Mouse (Mus musculus) layer of hippocampus, postnatal 25 days (tissue): ENCODE measurements around the gene Nfix. TPM values are rescaled to one million over a fixed set of nuclear protein-coding genes. Genes with fewer than 3 reads are reported as not detected.
A peak's percentile ranks its signal among the peaks of the same experiment; 100 is the strongest.

ENCODE experiments used
- DNase-seq, 2 experiments: peaks; one replicate each; pipeline ENCODE4 v3.0.0; 2022; ENCODE audit warnings: mixed read lengths in 2 of 2, low spot score in 1 of 2; ENCODE audit errors: extremely low spot score in 1 of 2
- total RNA-seq, 2 experiments: library from RNA; stranded (reverse); gene quantifications; 2 replicates each; pipeline ENCODE4 v1.2.3; 2021

Gene Nfix
- total RNA-seq, 2 experiments from 2014 or later, result 406 to 477 TPM

DNA sequence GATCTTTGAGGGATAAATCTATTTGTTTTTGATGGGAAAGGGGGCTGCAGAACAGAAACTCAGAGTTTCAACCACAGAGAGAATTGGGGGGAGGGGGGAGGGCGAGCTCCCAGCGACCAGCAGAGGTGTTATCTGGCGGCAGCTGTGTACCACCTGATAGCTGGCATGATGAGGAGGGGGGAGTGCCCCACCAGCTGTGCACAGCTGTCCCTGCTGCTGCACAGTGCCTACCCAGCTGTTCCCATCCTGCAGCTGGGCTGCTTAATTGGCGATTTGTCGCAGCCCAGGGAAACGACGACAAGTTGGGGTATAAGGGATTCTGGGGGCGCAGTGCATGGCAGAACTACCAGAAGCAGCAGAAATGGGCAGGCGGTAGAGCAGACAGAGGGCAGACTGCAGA lies 75.5 kb downstream of the Nfix start:
- no peak for DNase-seq

DNA sequence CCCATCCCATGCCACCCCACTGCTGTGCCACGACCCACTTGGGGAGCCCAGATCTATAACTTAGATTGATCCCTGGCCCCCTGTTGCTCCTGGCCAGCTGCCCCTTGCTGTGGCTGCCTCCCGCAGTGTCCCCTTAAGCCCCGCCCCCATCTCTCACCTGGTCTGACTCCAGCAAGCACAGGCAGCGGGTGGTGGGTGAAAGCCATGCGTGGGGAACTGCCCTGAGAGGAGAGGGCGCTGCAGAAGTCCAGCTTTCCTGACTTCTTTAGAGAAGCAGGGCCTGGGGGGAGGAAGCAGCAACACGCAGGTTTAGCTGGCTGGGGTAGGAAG lies 76.6 kb downstream of the Nfix start:
- DNase-seq, result no peak

DNA sequence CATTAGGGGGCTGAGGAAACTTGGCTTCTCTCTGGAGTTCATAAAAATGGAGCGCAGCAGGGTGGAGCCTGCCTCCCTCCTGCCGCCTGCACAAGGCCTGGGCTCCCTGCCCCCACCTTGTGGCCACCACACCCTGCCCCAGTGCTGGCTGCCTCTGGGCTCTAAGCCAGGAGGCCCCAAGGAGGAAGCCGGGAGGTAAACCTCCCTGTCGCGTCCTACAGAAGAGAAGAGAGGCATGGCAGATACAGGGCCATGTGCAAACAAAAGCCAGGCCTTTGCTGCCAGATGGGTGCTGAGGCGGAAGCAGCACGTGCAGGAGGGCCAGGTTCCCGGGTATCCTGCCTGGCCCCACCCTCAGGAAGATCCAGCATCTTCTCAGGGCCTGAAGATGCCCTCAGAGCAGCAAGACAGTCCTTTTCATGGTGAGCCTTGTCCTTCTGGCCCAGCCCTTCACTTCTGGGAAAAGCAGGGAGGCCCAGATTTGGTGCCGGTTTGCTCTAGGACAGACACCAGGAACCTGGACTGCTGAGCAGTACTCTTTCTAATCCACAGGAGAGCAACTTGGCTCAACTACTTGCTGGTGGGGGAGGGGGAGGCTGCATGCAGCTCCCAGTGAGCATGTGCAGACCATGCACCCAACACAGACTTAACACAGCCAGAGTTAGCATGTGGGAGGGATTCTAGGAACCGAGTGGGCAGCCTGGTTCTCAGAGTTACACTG lies 77.1 kb downstream of the Nfix start, which contains the start of gene G430095P16Rik:
Gene G430095P16Rik (plus strand): TSS at position 158 of the 721 bp plus-strand sequence.
- DNase-seq, result peak in 1 of 2 experiments; percentile 61

DNA sequence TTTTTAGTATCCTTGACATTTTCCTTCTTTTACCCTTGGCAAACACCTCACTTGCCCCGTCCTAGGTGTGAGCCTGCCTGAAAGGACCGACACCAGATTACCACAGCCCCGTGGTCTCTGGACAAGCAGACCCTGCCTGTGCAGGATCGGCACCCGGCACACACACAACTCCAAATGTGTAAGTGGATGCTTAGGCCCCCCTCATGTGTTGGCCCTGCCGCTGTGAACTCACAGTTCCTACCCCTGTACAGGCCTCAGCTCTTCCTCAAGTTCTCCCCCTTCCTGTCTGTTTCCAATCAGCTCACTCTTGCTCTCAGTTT lies 77.7 kb downstream of the Nfix start:
- no peak for DNase-seq

DNA sequence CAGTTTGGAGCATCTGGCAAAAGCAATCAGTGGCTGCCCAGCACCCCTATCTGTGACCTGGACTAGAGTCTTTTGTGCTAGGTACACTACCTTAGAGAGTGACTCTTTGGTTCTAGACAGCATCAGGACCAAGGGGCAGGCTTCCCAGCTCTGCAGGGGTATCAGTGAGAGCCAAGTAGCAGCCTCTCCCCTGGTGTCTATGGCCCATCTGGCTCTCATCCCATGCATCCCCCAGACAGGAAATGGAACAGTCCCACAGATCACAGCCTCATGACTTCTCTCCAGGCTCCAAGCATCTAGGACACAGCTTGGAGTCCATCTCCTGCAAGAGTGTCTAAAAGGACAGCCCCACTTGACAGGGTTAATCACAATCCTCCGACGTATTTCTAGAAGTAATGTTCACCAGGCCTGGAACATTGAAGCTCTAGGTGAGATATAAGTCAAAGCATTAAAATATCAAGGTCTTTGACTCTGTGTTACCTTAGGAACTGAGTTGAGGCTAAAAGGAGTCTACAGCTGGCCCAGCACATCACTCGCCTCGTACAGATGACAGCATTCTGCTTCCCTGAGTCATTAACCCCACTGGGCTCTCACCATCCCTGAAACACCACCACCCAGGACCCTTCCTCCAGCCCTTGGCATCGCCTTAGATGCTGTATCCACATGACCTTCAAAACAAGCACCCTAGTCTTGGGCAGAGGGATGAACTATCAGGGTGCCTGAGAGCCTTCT lies 81.0 kb downstream of the Nfix start:
- DNase-seq, result no peak

DNA sequence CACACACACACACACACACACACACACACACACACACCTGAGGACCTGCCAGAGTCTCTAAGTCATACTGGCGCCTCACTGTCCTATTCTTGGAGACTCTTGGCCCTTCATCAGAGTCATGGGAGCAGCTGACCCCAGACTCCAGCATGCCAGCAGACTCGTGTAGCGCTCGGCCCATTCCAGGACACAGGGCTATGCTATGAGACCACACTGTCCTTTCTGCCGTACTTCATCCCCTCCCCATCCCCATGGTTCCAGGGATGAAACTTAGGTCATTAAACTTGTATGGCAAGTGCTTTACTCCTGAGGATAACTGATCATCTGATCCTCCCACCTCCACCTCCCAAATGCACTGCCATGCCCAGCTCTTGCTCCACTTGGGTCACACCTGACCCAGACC lies 81.7 kb downstream of the Nfix start:
- DNase-seq, result no peak

DNA sequence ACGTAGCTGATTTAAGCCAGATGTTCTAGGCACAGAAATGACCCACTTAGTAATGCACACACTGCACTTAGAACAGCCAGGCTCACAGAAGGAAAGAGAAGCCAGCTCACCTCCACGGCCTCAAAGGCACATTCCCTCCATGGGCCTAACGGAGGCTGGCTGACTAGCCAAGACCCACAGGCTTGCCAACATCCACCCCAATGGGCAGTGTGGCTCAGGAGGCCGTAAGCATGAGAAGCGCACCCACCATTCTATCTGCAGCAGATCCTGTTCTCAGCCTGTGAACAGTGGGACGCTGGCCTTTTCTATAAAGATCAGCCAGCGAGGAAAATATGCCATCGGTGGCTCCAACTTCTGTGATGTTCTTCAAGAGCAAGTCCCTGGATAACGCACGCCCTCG lies 83.4 kb downstream of the Nfix start:
- DNase-seq, result no peak

DNA sequence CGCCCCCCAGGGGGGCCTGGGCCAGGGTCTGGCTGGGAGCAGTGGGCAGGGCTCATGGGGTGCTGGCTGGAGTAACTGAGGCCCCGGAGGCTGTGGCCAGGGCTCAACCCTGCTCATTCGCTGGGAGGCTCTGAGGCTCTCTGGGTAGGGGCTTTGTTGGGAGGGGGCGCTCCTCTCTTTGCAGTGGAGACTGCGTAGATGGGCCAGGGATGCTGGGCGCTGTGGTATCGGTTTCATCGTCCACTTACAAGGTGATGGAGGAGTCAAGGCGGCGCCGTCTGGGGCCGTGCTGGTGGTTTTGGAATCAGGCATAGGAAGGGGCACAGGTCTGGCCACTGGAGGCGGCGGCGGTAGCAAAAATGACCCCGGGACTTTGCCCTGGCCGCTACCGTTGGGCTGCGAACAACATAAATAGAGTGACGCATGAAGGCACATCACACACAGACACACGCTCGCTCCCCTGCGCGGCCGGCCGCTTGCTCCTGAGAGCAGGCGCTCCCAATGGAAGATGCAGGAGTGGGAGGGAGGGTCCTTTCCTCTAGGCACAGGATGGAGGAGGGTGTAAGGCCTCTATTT lies 84.2 kb downstream of the Nfix start:
- no peak for DNase-seq

DNA sequence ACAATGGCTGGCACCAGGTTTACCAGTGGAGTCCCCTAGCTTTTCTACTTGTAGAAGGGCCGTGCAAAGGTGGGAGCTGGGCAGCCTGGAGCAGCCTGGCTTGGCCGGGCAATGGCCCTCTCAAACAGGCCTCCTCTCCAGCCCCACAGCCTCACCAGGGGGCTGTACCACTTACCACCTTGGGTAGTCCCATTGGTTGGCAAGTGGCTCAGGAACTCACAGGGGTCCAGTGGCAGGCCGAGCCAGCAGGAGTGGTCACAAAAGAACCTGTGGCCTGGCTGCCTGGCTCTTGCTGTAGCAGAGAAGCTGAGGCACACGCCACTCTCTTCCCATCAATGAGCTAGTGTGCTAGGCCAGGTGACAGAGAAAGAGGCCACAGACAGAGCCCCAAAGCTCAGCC lies 86.0 kb downstream of the Nfix start:
- DNase-seq, result no peak

DNA sequence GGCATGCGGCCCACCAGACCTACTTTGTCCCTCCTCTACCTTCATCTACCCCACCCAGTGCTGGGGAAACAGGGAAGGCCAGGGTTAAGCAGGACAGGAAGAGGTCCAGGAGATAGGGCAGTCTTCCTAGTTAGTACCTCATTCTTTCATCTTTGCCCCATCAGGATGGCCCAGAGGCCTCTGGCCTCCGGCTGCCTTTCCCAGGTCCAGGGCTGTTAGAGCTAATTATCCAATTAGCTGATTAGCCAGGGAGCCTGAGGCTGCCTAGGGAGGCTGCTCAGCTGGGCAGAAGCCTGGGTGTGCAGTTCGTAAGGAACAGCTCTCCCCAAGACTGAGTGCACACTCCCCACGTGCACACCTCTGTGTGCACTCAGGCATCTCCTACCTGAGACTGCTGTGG lies 86.8 kb downstream of the Nfix start:
- DNase-seq, result no peak

DNA sequence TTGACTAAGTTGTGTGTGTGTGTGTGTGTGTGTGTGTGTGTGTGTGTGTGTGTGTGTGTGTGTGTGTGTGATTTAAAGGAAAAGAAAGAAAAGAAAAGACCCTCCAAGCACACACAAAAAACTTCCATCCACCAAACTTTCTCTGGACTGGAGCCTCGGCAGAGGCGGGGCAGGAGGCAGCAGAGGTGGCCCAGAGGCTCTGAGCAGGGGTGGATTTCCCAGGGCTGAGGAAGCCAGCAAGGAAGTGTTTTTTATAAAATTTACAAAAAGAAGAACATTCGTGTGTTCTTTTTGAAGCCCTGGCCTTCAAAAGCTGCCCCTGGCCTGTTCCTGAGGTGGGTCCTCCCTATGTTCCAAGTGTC lies 87.4 kb downstream of the Nfix start:
- DNase-seq, result no peak

DNA sequence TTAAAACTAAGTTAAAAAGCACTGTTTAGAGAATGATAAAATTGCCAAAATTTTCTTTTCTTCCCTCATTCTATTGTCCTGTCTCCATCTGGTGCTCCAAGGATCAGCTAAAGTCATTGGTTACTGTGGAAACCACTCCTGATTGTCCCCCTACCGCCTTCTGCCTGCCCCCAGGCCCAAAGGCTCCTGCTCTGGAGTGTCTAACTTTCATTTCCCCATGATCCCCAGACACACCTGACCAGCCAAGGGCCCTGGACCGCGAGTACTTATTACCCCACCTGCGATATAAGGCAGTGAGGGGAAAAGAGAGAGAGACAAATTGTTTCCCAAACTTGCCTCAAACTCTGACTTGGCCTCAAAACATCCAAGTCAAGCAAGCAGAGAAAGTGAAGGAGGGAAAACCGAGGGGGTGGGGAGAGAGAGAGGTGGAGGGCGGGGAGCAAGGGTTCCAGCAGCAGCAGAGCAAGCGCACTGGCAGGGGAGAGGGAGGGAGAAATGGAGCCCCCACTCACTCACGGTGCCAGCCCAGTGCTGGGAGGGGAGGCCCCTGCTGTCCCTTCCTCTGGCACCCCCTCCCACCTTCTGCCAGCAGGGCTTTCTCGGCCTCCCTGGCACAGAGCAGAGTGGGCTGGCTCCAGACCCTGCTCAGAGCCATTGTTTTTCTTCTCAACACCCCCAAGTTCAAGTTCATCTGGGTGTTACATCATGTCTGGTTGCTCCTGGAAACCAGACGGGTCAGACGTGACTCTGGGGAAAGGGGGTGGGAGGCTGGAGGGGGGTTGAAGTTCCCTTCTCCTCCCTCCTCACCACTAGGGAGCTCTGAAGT lies 88.0 kb downstream of the Nfix start:
- no peak for DNase-seq

DNA sequence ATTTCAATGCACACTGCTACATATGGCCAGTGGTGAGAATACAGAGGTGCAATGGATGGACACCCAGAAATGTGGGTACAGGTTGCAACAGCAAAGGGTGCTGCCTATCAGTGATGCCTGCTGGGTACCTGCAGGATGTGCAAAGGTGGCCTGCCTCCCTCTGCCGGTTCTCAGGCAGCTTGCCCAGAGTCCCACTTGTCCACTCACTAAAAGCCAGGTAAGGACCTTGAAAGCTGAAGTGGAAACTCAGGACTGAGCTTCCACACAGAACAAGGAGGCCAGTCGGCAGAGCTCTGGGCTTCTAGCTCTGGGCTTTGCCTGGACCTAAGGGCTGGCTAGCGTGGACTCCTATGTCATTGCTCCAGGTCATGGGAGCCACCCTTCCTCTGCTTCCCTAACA lies 88.8 kb downstream of the Nfix start:
- DNase-seq, result no peak

DNA sequence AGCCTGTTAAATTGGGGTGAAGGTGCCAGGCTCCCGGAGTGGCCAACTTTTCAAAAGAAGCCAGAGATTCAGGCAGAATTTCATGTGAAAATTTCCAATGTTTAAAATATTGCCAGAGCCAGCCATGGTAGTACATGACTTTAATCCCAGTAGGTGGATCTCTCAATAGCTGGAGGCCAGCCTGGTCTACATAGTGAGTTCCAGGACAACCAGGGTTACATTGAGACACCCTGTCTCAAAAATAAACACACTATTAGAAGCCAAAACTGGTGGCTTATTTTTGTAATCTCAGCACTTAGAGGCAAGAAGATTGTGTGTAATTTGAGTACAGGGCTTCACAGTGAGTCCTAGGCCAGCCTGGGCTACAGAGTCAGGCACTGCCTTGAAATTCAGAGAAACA lies 90.2 kb downstream of the Nfix start:
- DNase-seq, result no peak

DNA sequence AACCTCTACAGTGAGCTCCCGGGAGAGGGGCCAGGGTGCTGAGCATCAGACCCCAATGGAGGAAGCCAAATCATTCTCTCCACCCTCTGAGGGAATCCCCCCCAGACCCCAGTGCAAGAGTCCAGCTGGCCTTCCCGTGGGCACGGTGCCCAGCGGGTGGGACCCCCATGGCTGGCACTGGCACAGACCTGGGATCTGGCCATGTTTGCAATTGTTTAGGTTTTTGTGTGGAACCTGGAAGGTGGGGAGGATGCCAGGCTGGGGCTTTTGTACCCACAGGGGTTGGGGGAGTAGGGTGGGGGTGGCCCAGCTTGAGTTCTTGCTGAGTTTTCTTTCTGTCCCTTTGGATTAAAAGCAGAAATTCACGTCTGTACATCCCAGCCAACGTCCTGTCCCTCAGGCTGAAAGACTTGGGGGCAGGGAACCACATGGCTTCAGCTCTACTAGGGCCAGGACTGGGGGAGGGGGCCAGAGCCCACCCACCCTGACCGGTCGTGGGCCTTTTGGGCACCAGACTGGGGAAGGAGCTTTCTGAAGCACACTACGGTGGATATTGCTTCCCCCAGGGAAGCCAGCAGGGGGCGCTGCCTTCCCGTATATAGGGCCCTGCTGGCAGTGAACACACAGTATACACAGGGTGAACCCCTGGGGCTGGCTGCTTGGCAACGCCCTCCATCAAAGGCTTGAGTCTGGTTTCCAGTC lies 91.2 kb downstream of the Nfix start:
- DNase-seq, result peak; percentile 85

DNA sequence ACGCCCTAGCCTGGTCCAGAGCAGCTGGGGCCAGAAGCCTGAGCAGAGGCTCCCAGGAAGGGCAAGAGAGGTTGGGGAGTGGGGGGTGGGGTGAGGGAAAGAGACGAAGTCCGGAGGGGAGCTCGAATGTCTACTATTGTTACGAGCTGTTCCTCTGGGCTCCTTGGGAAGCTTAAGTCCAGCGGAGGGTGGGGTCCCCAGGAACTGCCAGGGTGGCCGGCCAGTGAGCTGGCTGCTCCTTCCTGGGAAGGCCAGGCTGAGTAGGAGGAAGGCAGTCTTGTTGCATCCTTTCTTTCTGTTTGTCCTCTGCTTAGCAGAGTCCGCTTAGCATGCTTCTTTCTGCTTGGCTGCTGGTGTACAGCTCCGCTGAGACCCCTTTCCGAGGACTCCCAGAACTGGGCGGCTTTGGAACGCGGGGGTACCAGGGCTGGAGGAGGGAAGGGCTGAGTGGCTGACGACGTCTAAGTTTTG lies 92.0 kb downstream of the Nfix start:
- DNase-seq, result no peak

DNA sequence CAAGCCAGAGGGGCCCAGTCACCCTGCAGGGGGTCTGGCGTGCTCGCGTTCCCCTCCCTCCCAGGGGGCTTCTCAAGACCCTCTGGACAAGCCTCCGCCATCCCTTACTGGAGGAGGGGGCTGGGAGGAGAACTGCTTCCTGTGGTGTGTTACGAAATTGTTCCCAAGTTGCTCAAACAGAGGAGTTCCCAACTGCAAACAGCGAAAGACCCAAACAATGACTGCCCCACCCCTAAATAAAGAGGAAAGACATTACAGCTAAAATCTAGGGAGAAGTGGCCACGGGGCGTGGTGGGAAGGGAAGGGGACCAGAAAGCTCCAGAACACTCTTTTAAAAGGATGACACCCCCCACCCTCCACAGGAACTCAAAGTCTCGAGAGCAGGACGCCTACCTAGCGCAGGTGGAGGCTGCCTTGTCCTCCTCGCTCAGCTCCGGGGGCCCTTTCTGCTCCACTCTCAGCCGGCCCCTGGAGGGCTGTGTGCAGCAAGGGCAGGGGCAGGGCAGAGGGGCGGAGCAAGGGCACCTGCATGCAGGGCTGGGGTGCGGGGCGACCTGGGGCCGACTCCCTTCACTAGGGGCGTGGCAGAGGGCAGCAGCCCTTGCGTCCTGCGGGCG lies 92.8 kb downstream of the Nfix start:
- no peak for DNase-seq

DNA sequence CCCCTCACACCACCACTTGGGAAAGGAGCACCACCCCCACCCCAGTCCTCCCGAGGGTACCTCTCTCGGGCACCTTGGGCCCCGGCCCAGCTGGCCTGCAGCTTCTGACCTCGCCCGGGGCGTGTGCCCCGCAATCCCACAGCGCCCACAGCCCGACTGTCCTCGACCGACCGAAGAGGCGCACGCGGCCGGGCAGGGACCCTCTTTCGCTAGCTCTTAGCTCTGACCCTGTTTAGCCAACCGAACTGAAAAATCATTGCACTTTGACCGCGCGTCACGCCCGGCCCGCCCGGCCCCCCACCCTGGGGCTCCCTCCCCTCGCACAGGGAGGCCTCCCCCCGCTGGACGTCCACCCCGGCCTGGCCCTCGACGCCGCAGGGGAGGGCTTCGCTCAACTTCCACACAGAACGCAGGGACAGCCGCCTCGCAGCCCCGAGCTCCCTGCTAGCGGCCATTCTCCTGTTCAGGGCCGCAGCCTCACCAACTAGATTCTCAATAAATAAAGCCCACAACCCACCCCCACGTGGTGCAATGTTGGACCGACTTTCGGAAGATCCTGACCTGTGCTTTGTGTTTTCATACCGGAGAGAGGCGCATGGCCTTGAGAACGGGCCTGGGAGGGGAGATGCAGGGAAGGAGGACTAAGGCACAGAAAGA lies 93.4 kb downstream of the Nfix start:
- DNase-seq, result no peak

DNA sequence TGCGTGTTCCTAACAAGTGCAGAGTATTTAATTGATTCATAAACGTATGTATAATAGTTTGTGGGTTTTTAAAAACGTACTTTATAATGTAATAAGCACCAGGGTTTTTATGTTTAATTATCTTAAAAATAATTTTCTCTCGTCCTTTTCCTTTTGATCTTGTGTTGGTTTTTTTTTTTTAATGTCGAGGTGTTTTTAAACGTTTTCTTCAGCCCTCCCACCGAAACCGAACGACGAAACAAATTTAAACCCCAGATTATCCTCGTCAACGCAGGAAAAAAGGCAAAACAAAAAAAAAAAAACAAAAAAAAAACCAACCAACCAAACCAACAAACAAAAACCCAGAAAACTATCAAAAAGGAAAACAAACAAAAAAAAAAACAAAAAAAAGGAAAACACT lies 94.2 kb downstream of the Nfix start:
- no peak for DNase-seq
